Mouse (Mus musculus): ENCODE results near the gene Myo9b. TPM values are rescaled to one million over a fixed set of nuclear protein-coding genes. Genes with fewer than 3 reads are reported as not detected.

The Myo9b gene
- total RNA-seq, 2 experiments from 2014 or later: 33.7 to 33.8 TPM

DNA sequence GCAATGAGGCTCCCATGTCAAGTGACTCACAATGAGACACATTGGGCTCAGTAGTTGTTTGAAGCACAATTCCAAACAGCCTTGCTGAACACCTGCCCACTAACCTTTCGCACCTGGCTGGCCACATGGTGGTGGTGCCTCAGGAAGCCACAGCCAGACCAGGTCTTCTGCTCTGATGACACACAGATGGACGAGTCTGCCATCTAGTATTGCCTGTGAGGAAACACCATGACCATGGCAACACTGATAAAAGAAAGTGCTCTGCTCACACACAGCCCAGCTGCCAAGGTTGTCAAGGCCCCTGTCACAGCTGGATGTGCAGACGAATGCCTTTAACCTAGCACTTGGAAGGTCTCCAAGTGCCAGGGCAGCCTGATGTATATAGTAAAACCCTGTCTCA, 78.6 kb downstream of the Myo9b start:
- Histone ChIP-seq H3K4me3 (no peak overlapping the region), H3K27ac (no peak overlapping the region)
- TF ChIP-seq CTCF (conservative IDR thresholded peaks at IDR 0.05): no peak
- no peak for DNase-seq (ENCODE audit: low spot score in 2 of 2)

- Histone ChIP-seq H3K4me3 (no peak overlapping the region), H3K27ac (no peak overlapping the region)
- DNase-seq (ENCODE audit: low spot score in 2 of 2): no peak
- no peak for TF ChIP-seq CTCF (conservative IDR thresholded peaks at IDR 0.05)
Measured at GRCm38 (mm10) chr8:71351520-71351919, 79.0 kb downstream of the Myo9b start.

GRCm38 (mm10) chr8:71358026-71358425, 85.5 kb downstream of the Myo9b start:
- no peak overlapping the region for H3K27ac ChIP-seq
- peak; percentile 39 for TF ChIP-seq CTCF (conservative IDR thresholded peaks at IDR 0.05)
- H3K4me3 ChIP-seq: no peak overlapping the region
- DNase-seq (ENCODE audit: low spot score in 2 of 2): no peak

DNA sequence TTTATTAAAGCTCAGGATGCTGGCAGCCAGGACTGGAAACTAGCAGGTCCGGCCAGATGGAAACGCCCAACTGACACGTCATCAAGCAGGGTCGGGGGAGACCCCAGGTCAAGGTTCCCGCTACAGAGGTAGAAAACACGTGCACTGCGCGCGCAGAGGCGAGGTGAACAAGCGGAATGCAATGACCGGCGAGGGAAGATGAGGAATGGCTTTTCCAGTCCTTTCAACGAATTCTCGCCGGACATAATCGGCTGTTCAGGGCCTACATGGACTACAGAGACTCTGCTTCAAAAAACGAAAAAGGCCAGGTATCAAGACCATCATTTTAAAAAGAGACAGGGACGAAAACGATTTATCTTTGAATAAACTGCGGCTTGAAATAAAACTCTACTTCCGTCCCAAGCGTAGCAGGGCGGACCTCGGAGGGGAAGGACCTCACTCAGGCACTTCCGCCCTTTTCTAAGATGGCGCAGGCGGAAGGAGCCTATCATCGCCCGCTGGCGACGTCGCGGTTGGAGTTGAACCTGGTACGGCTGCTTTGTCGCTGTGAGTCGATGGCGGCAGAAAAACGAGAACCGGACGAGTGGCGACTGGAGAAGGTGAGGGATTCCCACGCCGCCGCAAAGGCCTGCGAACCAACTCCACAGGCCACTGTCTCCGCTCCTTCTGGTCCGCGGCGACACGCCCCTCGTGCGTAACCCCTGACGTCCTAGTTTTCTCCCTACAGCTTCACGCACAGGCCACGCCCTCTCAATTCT, 94.4 kb downstream of the Myo9b start, which contains the start of gene Use1:
Gene Use1 (plus strand): TSS at position 78 of the 758 bp plus-strand sequence.
- Histone ChIP-seq H3K4me3 (peak within 1 kb of the TSS; percentile 75), H3K27ac (peak within 1 kb of the TSS; percentile 96)
- TF ChIP-seq CTCF (conservative IDR thresholded peaks at IDR 0.05): no peak
- DNase-seq (ENCODE audit: low spot score in 2 of 2): peak; percentile 85 to 94

GRCm38 (mm10) chr8:71367529-71368176, 95.1 kb downstream of the Myo9b start:
- no peak for DNase-seq (ENCODE audit: low spot score in 2 of 2)
- no peak for TF ChIP-seq CTCF (conservative IDR thresholded peaks at IDR 0.05)
- Histone ChIP-seq H3K4me3 (peak overlapping the region; percentile 75), H3K27ac (peak overlapping the region; percentile 96)

DNA sequence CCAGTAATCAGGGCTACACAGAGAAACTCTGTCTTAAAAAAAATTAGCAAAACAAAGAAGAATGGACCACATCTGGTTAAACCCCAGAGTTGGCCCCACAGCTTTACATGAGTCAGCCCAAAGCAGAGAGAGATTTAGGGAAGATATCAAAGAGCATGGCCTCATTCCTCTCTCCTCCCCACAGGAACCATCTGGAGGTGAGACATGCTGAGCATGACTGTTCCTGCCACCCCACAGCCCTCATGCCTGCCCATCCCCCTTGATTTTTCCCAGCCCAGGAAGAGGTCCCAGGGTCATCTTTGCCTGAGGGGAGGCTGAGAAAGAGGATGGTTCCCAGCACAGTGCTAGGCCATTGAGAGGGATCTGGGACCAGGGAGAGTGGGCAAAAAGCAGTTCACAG, 95.9 kb downstream of the Myo9b start:
- no peak for DNase-seq (ENCODE audit: low spot score in 2 of 2)
- no peak overlapping the region; the same call in 1 of the 2 replicates for H3K4me3 ChIP-seq
- no peak for TF ChIP-seq CTCF (conservative IDR thresholded peaks at IDR 0.05)
- H3K27ac ChIP-seq: no peak overlapping the region; the same call in 1 of the 2 replicates

DNA sequence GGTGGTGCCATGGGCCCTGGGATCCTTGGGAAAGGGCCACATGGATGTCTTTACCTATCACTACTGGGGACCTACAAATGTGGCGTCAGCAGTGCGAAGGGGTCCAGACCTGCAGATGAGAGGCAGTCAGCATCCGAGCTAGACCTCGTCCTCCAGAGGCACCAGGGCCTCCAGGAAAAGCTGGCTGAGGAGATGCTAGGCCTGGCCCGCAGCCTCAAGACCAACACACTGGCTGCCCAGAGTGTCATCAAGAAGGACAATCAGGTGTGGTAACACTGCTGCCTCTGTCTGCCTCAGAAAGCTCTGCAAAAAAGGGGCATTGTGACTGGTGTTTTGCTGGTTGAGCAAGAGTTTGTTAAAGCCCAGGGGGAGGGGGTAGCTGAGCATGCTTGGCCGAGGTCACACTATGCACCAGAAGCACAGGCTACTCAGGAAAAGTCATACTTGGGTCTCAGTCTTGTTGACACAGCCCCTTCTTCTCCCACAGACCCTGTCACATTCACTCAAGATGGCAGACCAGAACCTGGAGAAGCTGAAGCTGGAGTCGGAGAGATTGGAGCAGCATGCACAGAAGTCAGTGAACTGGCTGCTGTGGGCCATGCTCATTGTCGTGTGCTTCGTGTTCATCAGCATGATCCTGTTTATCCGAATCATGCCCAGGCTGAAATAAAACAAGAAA, 96.7 kb downstream of the Myo9b start:
- TF ChIP-seq CTCF (conservative IDR thresholded peaks at IDR 0.05): no peak
- no peak overlapping the region for H3K4me3 ChIP-seq
- H3K27ac ChIP-seq: no peak overlapping the region
- no peak for DNase-seq (ENCODE audit: low spot score in 2 of 2)

- H3K4me3 ChIP-seq: peak overlapping the region; percentile 96
Measured at GRCm38 (mm10) chr8:71370711-71371235, 98.3 kb downstream of the Myo9b start.

DNA sequence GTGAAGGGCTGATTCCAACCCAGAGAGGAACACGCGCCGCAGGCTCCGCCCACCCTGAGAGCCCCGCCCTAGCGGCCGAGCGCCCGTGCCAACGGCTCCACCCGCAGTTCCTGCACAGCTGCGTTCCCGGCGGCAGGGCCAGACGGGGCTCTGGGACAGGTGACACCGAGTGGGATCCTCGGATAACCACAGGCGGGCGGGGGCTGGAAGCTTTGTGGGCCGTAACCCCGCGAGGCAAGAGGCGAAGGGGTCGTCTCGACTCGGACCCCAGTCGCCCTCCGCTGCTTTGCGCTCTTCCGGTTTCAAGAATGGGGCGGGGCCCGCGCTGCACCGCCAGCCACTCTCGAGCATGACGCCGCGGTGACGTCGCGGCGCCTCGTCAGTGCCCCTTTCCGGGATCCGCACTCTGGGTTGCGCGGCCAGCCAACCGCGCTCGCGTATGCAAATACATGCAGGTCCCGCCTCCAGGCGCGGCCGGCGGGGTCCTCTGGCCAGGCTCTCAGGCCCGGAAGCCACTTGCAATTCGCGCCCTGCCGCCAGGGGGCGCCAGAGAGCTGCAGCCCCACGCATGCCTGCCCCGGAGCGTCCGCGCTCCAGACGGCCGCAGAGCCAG, 98.8 kb downstream of the Myo9b start, which contains the start of gene Ocel1:
Gene Ocel1 (plus strand): TSS at position 63 of the 613 bp plus-strand sequence.
- TF ChIP-seq CTCF (conservative IDR thresholded peaks at IDR 0.05): peak; percentile 99; the same call in 1 of the 2 replicates
- DNase-seq (ENCODE audit: low spot score in 2 of 2): peak; percentile 97 to 98
- Histone ChIP-seq H3K27ac (peak within 1 kb of the TSS; percentile 98), H3K4me3 (peak within 1 kb of the TSS; percentile 96)

More at GRCm38 (mm10) chr8:71370711-71371235, 98.3 kb downstream of the Myo9b start:
- no peak for TF ChIP-seq CTCF (conservative IDR thresholded peaks at IDR 0.05)
- DNase-seq (ENCODE audit: low spot score in 2 of 2): no peak
- H3K27ac ChIP-seq: peak overlapping the region; percentile 98

DNA sequence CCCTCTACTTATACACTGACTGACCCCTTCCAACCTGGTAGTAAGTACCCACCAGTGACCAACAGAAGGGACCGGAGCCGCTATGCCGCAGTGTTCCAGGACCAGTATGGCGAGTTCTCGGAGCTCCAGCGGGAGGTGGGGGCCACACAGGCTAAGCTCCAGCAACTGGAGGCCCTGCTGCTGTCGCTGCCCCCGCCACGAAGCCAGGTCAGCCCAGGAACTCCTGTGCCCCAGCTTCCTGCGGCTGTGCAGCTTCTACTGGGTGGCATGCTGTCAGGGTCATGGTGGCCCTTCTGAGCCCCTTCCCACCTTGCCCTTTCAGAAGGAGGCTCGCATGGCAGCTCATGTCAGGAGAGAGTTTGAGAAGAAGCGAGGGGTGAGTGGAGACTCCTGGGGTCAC, 99.9 kb downstream of the Myo9b start:
- Histone ChIP-seq H3K4me3 (no peak overlapping the region), H3K27ac (no peak overlapping the region)
- TF ChIP-seq CTCF (conservative IDR thresholded peaks at IDR 0.05): no peak
- DNase-seq (ENCODE audit: low spot score in 2 of 2): no peak

GRCm38 (mm10) chr8:71373000-71373399, 100.5 kb downstream of the Myo9b start:
- Histone ChIP-seq H3K27ac (no peak overlapping the region), H3K4me3 (no peak overlapping the region)
- TF ChIP-seq CTCF (conservative IDR thresholded peaks at IDR 0.05): no peak
- DNase-seq (ENCODE audit: low spot score in 2 of 2): no peak

- no peak overlapping the region for H3K4me3 ChIP-seq
- no peak for DNase-seq (ENCODE audit: low spot score in 2 of 2)
- TF ChIP-seq CTCF (conservative IDR thresholded peaks at IDR 0.05): no peak
- no peak overlapping the region for H3K27ac ChIP-seq
Measured at GRCm38 (mm10) chr8:71374616-71375206, 102.2 kb downstream of the Myo9b start.

Data from layer of hippocampus, adult 2 months (tissue).